Mouse (Mus musculus): ENCODE results near the gene Mdfic.

GRCm38 (mm10) chr6:15748236-15748635, 27.8 kb downstream of the Mdfic start:
- no peak for TF ChIP-seq POLR2A (IDR thresholded peaks at IDR 0.05; ENCODE audit: borderline replicate concordance, low read depth, low read length)
- TF ChIP-seq CTCF (IDR thresholded peaks at IDR 0.05; ENCODE audit: low read depth, low read length): no peak

Measured in bone marrow macrophage, adult 2 months (primary cell).